Mouse (Mus musculus) myocyte (in vitro differentiated cells): ENCODE measurements at regions not wholly inside any gene's neighbourhood (a gene's known extent, or its start where the extent isn't known, plus 50 kb on each side); places are given as distances from the start of the nearest gene placed in this dataset.

Source experiments
- H3K27me3 ChIP-seq: one replicate; pipeline ENCODE4 v1.6.1; 2011; ENCODE audit not compliant: control insufficient read depth, insufficient read depth, insufficient read length
- H3K36me3 ChIP-seq: one replicate; pipeline ENCODE4 v1.6.1; 2011; ENCODE audit not compliant: control insufficient read depth, insufficient read depth
- H3K4me2 ChIP-seq: one replicate; pipeline ENCODE4 v1.6.1; 2011; ENCODE audit warnings: low read depth, control low read depth
- H3K4me3 ChIP-seq: one replicate; pipeline ENCODE4 v1.5.1; 2011; ENCODE audit warnings: mild to moderate bottlenecking, control low read depth, moderate library complexity
- H3K79me2 ChIP-seq: one replicate; pipeline ENCODE4 v1.6.1; 2011; ENCODE audit not compliant: control insufficient read depth, insufficient read depth
- H3ac ChIP-seq: one replicate; pipeline ENCODE4 v1.6.1; 2011; ENCODE audit not compliant: control insufficient read depth, insufficient read length
- CEBPB ChIP-seq: IDR thresholded peaks from 2 replicates; pipeline ENCODE4 v1.6.1; 2011; ENCODE audit warnings: mild to moderate bottlenecking, moderate library complexity; ENCODE audit not compliant: poor library complexity, insufficient read depth, severe bottlenecking
- E2F4 ChIP-seq: IDR thresholded peaks from one replicate; pipeline ENCODE4 v1.6.1; 2011; ENCODE audit warnings: mild to moderate bottlenecking, control low read depth, moderate library complexity; ENCODE audit not compliant: insufficient read depth
- MAX ChIP-seq: IDR thresholded peaks from one replicate; pipeline ENCODE4 v1.6.1; 2011; ENCODE audit warnings: low read depth, mild to moderate bottlenecking, control low read depth
- MYOD1 ChIP-seq, 3 experiments: IDR thresholded peaks; one replicate each; pipeline ENCODE4 v1.6.1; 2011; ENCODE audit warnings: control low read depth in 2 of 3, low read depth in 2 of 3, mild to moderate bottlenecking in 2 of 3, moderate library complexity in 1 of 3; ENCODE audit not compliant: insufficient read length in 2 of 3, control insufficient read depth in 1 of 3
- MYOG ChIP-seq, 3 experiments: IDR thresholded peaks; one replicate each; pipeline ENCODE4 v1.6.1; 2011; ENCODE audit warnings: control low read depth in 2 of 3, low read depth in 2 of 3, mild to moderate bottlenecking in 2 of 3; ENCODE audit not compliant: insufficient read length in 2 of 3, control insufficient read depth in 1 of 3, insufficient read depth in 1 of 3
- POLR2A ChIP-seq: IDR thresholded peaks from one replicate; pipeline ENCODE4 v1.6.1; 2011; ENCODE audit warnings: low read depth, mild to moderate bottlenecking, control low read depth, moderate library complexity; ENCODE audit not compliant: insufficient read length
- POLR2AphosphoS2 ChIP-seq: IDR thresholded peaks from one replicate; pipeline ENCODE4 v1.6.1; 2011; ENCODE audit warnings: low read depth, control low read depth; ENCODE audit not compliant: insufficient read length
- REST ChIP-seq: IDR thresholded peaks from one replicate; pipeline ENCODE4 v1.6.1; 2011; ENCODE audit warnings: mild to moderate bottlenecking, control low read depth, moderate library complexity; ENCODE audit not compliant: insufficient read depth, insufficient read length
- SRF ChIP-seq: IDR thresholded peaks from one replicate; pipeline ENCODE4 v1.6.1; 2011; ENCODE audit warnings: low read depth; ENCODE audit not compliant: control insufficient read depth, insufficient read length
- TCF12 ChIP-seq: IDR thresholded peaks from one replicate; pipeline ENCODE4 v1.6.1; 2011; ENCODE audit warnings: mild to moderate bottlenecking, control low read depth; ENCODE audit not compliant: poor library complexity, insufficient read depth, severe bottlenecking
- TCF3 ChIP-seq: IDR thresholded peaks from one replicate; pipeline ENCODE4 v1.6.1; 2011; ENCODE audit warnings: low read depth, control low read depth; ENCODE audit not compliant: insufficient read length
- USF1 ChIP-seq: IDR thresholded peaks from one replicate; pipeline ENCODE4 v1.6.1; 2011; ENCODE audit warnings: low read depth, mild to moderate bottlenecking, control low read depth, moderate library complexity

DNA sequence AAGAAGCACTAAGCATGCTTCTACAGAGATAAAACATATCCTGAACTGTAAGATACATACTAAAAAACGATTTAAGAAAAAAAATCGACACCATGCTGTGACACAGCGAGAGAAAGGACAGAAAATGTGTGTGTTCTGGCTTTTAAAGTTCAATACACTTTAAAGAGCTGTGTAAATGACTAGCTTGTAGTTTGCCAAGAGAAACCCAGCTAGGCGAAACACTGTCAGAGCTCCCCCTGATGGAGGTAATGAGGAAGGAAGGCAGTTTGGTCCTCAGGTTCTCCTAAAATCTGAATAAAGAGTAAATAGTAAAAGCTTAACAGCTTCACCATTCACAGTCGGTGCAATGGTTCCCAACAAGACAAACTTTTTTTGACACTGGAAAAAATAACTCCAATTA lies 67.1 kb upstream of the Gabrg2 start:
- no peaks in the 10 kb centered on the region for H3K27me3 ChIP-seq
- no peak for TF ChIP-seq SRF
- TF ChIP-seq E2F4 = no peak
- no peak for TF ChIP-seq MYOG (IDR thresholded peaks at IDR 0.05; ENCODE audit: control insufficient read depth in 1 of 3, insufficient read depth in 1 of 3, insufficient read length in 2 of 3, low read depth in 2 of 3)
- no peak for TF ChIP-seq REST
- TF ChIP-seq USF1 = no peak
- no peak for TF ChIP-seq MYOD1 (IDR thresholded peaks at IDR 0.05; ENCODE audit: control insufficient read depth in 1 of 3, insufficient read length in 2 of 3, low read depth in 2 of 3)
- no peak for TF ChIP-seq TCF12
- TF ChIP-seq POLR2A = no peak
- no peak for TF ChIP-seq POLR2AphosphoS2
- no peak for TF ChIP-seq MAX
- no peak for TF ChIP-seq TCF3
- no peak for TF ChIP-seq CEBPB
- no peaks in the 10 kb centered on the region for H3K36me3 ChIP-seq
- H3K4me2 ChIP-seq = peak overlapping the region; percentile 48
- no peak overlapping the region for H3ac ChIP-seq
- H3K4me3 ChIP-seq = no peak overlapping the region
- no peaks in the 10 kb centered on the region for H3K79me2 ChIP-seq

DNA sequence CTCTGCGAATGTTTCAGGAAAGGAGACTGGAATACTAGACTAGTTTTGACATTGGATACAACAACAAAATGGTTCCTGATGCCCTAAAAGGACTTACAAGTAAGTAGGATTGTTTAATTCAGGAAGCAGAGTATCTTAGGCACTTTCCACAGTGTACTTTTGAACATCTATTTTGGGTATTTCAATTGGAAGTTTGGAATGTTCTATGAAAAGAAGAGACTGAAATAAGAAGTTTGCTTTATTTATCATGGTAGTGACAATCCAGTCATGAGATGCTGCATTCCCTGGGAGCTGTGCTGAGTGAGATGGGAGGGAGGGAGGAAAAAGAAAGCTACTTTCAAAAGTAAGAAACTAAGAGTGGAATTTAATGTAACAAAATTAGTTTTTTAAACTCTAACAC lies 50.9 kb upstream of the Gabrg2 start:
- Histone ChIP-seq H3K79me2 (no peaks in the 10 kb centered on the region), H3ac (no peak overlapping the region), H3K4me3 (no peak overlapping the region), H3K4me2 (no peak overlapping the region), H3K27me3 (no peaks in the 10 kb centered on the region), H3K36me3 (no peaks in the 10 kb centered on the region)
- no peak for TF ChIP-seq CEBPB
- no peak for TF ChIP-seq POLR2AphosphoS2
- no peak for TF ChIP-seq POLR2A
- TF ChIP-seq MYOD1 (IDR thresholded peaks at IDR 0.05; ENCODE audit: control insufficient read depth in 1 of 3, insufficient read length in 2 of 3, low read depth in 2 of 3) = no peak
- no peak for TF ChIP-seq MAX
- no peak for TF ChIP-seq MYOG (IDR thresholded peaks at IDR 0.05; ENCODE audit: control insufficient read depth in 1 of 3, insufficient read depth in 1 of 3, insufficient read length in 2 of 3, low read depth in 2 of 3)
- TF ChIP-seq TCF3 = no peak
- no peak for TF ChIP-seq E2F4
- no peak for TF ChIP-seq REST
- TF ChIP-seq TCF12 = no peak
- no peak for TF ChIP-seq SRF
- TF ChIP-seq USF1 = no peak
